In genomic region chr7:126284865-126285264, GRCm38 (mm10) we compare ENCODE assay signal across 10 mouse cellular contexts. TPM values are rescaled to one million over a fixed set of nuclear protein-coding genes. Genes with fewer than 3 reads are reported as not detected.
DNase-seq lines count a peak whose midpoint lies in the region; ATAC-seq and TF ChIP-seq lines count a peak whose summit lies in the region.
"Had no signal": no experiment of that assay in that cellular context is flagged by ENCODE, and none has a peak within 500 bp of the region (broad histone marks: within the 10 kb centered on the region; RNA-seq: fewer than 3 reads in every experiment).

No protein-coding gene starts in this region.

- H3K4me1 ChIP-seq in hindbrain, embryonic 14.5 days (replicated peaks; ENCODE audit: control insufficient read depth, insufficient read depth, low read length) = peaks cover 51% of the 10 kb centered on the region
- peaks cover 61% of the 10 kb centered on the region for H3K4me1 ChIP-seq in hindbrain, embryonic 16.5 days (ENCODE audit: control insufficient read depth, insufficient read depth, low read depth, low read length)
- peaks cover 36% of the 10 kb centered on the region for H3K4me1 ChIP-seq in bone marrow, adult 2 months (ENCODE audit: control insufficient read depth, insufficient read depth, low read length)

- intact Hi-C loops in gastrocnemius, postnatal 14 days (cut with DNase I; ENCODE audit: low total_unique reads) = no loop called here

- ATAC-seq in hindbrain, embryonic 14.5 days (ENCODE audit: low FRiP score) = no peak
- no peak for ATAC-seq in hindbrain, embryonic 16.5 days

- H3K27ac ChIP-seq in hindbrain, embryonic 14.5 days = no peak overlapping the region
- H3K27ac ChIP-seq in hindbrain, embryonic 16.5 days (ENCODE audit: low read depth, low read length) = no peak overlapping the region
- peak overlapping the region; percentile 80 for H3K27ac ChIP-seq in bone marrow, adult 2 months (ENCODE audit: control insufficient read depth, insufficient read depth, low read depth, low read length, poor library complexity)
- H3K27ac ChIP-seq: liver, embryonic 13.5 days; stomach, embryonic 15.5 days had no signal

- no peak for TF ChIP-seq POLR2A in bone marrow, adult 2 months (IDR thresholded peaks at IDR 0.05; ENCODE audit: borderline replicate concordance, control insufficient read depth, low read depth, low read length)

- peaks cover 66% of the 10 kb centered on the region for H3K36me3 ChIP-seq in hindbrain, embryonic 14.5 days (replicated peaks; ENCODE audit: control insufficient read depth, insufficient read depth)
- peaks cover 7% of the 10 kb centered on the region for H3K36me3 ChIP-seq in hindbrain, embryonic 16.5 days (ENCODE audit: control insufficient read depth, insufficient read depth, low read length)
- H3K36me3 ChIP-seq: liver, embryonic 13.5 days; stomach, embryonic 15.5 days had no signal

- no peaks in the 10 kb centered on the region for H3K27me3 ChIP-seq in hindbrain, embryonic 14.5 days (ENCODE audit: control insufficient read depth, insufficient read depth, low read length)
- no peaks in the 10 kb centered on the region for H3K27me3 ChIP-seq in hindbrain, embryonic 16.5 days (replicated peaks; ENCODE audit: control insufficient read depth, insufficient read depth, low read length)
- H3K27me3 ChIP-seq: liver, embryonic 13.5 days; stomach, embryonic 15.5 days had no signal

- WGBS in hindbrain, embryonic 14.5 days = 60% methylated on average over 4 of the region's 4 CpGs
- 64% methylated on average over 4 of the region's 4 CpGs for WGBS in hindbrain, embryonic 16.5 days
- 21% methylated on average over 4 of the region's 4 CpGs for WGBS in bone marrow, adult 2 months

- no peak for TF ChIP-seq CTCF in bone marrow, adult 2 months (IDR thresholded peaks at IDR 0.05; ENCODE audit: control insufficient read depth, insufficient read depth, low read length)

- 0 out of 2 replicates have a peak overlapping the region, but pooled peaks have one; percentile 8 for H3K9ac ChIP-seq in hindbrain, embryonic 14.5 days
- no peak overlapping the region for H3K9ac ChIP-seq in hindbrain, embryonic 16.5 days (ENCODE audit: low read depth, low read length)
- H3K9ac ChIP-seq: liver, embryonic 13.5 days; stomach, embryonic 15.5 days had no signal

- DNase-seq in hindbrain, embryonic 14.5 days (ENCODE audit: low spot score) = no peak
- DNase-seq in CD4-positive, CD25-positive, alpha-beta regulatory T cell, adult 2 months (ENCODE audit: low read depth, low spot score) = peak; percentile 73
- peak; percentile 72 for DNase-seq in heart, postnatal 4 days
- DNase-seq in right cerebral cortex, postnatal 25 days = peak; percentile 46
- DNase-seq in urinary bladder, adult 18-20 months (ENCODE audit: low spot score in 2 of 2) = no peak
- DNase-seq in gastrocnemius, postnatal 14 days = no peak
- DNase-seq: liver, embryonic 13.5 days had no signal

- no peaks in the 10 kb centered on the region for H3K9me3 ChIP-seq in hindbrain, embryonic 14.5 days (ENCODE audit: control insufficient read depth, low read length)
- no peaks in the 10 kb centered on the region for H3K9me3 ChIP-seq in hindbrain, embryonic 16.5 days (ENCODE audit: control insufficient read depth, low read length)
- H3K9me3 ChIP-seq: liver, embryonic 13.5 days; stomach, embryonic 15.5 days had no signal

- H3K4me2 ChIP-seq in hindbrain, embryonic 14.5 days (replicated peaks) = no peak overlapping the region
- no peak overlapping the region for H3K4me2 ChIP-seq in hindbrain, embryonic 16.5 days (ENCODE audit: low read length)
- H3K4me2 ChIP-seq: liver, embryonic 13.5 days; stomach, embryonic 15.5 days had no signal

- no peak overlapping the region for H3K4me3 ChIP-seq in hindbrain, embryonic 14.5 days (replicated peaks; ENCODE audit: low read length)
- no peak overlapping the region for H3K4me3 ChIP-seq in hindbrain, embryonic 16.5 days (ENCODE audit: low read length)
- peak overlapping the region; percentile 3 for H3K4me3 ChIP-seq in bone marrow, adult 2 months (replicated peaks; ENCODE audit: control insufficient read depth, low read depth, low read length)
- H3K4me3 ChIP-seq: liver, embryonic 13.5 days; stomach, embryonic 15.5 days had no signal

RNA-seq across cellular contexts. Expression of gene Sbk1, which starts 12.4 kb away (rescaled TPM):
- 290 and 319 TPM in 2 replicates for polyA plus RNA-seq in hindbrain, embryonic 14.5 days (2014; fragmentation: Nextera tagmentation; extraction: Ambion mirVana)
- polyA plus RNA-seq in hindbrain, embryonic 16.5 days (2015; fragmentation: Nextera tagmentation; extraction: Ambion mirVana) = 159 and 208 TPM in 2 replicates
- polyA plus RNA-seq in bone marrow, adult 2 months (2011; ENCODE audit: insufficient read depth, insufficient read length, low replicate concordance, missing spikeins) = 8.9 and 21.0 TPM in 2 replicates
- 10 to 100 TPM; 40.4 to 46.3 TPM for total RNA-seq in heart, postnatal 4 days (2021)
- 10 to 100 TPM; 22.4 to 35.2 TPM for total RNA-seq in gastrocnemius, postnatal 14 days (2021)

Comparison
In these comparisons a context has a peak if more than half of its experiments do, and no peak if none do; other contexts are left out.
1. DNase-seq: peak in CD4-positive, CD25-positive, alpha-beta regulatory T cell, adult 2 months (single experiment), heart, postnatal 4 days (single experiment) and right cerebral cortex, postnatal 25 days (single experiment); none in hindbrain, embryonic 14.5 days (single experiment), urinary bladder, adult 18-20 months (0 of 2) and gastrocnemius, postnatal 14 days (single experiment).